Mouse (Mus musculus) testis, postnatal 10 days (tissue): ENCODE measurements around the gene Map4k1.

Experiments
- DNase-seq: peaks from one replicate; pipeline ENCODE4 v3.0.0; 2021; ENCODE audit warnings: low spot score

Map4k1 gene

DNA sequence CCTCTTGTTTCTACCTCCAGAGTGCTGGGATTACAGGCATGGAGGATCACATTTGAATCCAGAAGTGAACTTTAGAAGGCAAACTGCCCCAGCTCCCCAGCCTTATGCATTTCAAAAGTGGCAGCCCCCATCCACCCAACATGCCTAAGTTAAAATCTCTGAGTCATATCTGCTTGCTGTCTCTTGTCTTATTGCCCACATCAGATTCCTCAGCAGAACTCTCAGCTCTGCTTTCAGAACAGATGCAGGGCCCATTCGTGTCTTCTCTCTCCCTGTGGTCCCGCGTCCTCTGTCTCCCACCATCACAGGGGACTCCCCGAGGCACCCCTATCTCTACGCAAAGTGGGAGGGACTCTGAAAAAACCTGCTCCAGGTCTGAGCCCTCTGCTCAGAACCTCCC, 44.3 kb downstream of the Map4k1 start:
- no peak for DNase-seq

DNA sequence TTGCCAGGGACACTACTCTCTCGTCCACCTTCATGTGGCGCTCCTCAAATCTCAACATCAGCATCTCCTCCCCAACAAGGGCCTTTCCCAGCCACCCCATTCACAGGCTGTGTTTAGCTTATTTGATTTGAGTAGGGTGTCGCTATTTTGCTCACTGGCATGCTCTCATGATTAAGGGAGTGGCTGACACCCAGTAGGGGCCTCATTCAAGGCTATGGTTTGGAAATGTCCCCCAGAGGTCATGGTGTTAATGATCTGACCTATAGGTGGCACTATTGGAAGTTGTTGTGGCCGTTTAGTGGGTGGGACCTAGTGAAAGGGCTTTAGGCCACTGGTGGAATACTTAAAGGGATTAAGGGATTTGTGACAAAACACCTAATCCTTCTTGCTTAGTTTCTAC, 45.0 kb downstream of the Map4k1 start:
- DNase-seq, result no peak

DNA sequence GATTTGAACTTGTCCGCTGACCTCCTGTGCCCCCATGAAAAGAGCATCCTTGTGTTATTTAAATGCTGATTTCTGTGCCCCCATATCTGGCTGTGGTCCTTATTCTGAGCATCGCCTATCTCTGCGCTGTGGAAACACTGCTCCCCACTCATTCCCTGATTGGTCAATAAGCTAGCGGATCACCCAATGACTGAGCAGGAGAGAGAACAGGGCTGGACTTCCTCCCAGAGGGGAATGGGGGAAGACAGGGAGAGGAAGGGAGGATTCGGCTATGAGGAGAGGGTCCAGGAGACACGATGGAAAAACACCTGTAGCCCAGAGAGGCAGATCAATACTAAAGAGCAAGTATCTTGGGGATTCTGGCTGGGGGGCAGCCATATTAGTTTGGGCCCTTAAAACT, 46.9 kb downstream of the Map4k1 start:
- DNase-seq, result no peak

DNA sequence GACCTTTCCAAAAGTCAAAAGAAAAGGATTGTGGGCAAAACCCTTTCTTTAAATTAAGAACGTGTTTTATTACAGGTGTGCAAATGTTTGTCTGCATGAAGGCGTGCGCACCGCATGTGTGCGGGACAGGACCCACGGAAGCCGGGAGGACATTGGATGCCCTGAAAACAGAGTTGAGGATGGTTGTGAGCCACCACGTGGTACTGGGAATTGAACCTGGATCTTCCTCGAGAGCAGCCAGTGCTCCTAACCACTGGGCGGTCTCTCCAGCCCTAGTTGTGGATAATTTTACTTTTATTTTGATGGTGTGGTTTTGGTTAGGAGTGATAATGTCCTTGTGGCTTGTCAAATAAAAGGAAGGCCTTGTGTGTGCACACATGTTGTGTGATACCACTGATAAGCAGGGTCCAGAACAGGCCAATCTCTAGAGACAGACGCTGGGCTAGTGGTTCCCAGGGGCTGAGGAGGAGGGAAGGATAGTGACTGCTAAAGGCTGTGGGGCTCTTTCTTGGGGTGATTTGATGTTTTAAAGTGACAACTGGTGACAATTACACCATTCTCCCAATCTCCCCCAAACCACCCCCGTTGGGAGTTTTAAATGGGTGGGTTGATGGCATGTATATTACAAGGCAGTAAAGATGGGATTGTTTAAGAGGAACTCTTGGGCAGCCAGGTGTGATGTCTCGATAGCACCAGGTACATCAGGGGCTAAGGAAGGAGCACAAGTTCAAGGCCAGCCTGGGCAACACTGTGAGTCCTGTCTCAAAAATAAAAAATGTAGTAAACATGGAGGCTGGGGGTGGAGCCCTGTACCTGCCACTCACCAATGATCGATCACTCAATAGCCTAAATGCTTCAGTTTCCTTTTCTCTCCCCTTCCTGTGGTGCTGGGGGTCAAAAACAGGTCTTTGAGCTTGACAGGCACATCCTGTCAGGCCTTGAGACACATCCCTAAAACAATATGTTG, 48.1 kb downstream of the Map4k1 start:
- DNase-seq, result no peak

DNA sequence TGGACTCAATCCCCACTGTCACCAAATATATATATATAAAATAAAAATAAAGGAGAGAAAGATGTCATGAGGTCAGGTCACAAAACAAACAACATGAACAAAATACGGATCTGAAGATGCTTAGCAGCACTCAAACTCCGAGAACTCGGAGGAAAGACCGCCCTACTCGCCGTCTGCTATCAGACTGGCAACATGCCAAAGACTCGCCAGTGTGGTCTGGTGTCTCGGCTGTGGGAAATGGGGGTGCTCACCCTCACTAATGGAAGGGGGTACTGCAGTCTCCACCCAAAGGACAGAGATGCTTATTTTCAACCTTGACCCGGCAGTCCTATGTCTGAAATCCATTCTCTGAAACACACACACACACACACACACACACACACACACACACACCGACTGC, 49.8 kb downstream of the Map4k1 start:
- DNase-seq, result no peak

DNA sequence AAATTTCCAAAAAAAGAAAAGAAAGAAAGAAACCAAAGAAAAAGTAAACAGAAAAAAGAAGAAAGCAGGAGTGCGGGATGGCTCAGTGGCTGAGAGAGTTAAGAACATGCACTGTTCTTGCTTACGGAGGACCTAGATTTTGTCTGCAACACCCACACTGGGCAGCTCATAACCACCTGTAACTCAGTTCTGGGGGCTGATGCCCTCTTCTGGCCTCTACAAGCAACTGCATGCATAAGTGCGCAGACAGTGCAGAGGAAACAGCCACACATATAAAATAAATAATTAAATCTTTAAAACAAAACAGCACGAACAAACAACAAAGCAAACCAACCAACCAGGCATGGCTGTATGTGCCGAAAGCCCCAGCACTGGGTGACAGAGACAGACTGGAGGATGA, 50.8 kb downstream of the Map4k1 start:
- DNase-seq, result no peak

DNA sequence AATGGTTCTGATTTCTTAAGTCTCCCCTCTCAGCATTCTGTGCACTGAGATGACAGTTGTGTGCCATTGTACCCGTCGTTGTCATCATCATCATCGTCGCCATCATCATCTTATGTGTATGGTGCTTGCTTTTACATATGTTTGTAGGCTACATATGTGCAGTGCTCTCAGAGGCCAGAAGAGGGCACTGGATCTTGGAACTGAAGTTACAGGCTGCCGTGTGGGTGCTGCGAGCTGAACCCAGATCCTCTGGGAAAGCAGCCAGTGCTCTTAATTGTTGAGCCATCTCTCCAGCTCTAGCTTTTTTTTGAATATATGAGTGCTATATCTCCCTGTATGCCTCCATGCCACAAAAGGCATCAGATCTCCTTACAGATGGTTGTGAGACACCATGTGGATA, 55.4 kb downstream of the Map4k1 start:
- no peak for DNase-seq

DNA sequence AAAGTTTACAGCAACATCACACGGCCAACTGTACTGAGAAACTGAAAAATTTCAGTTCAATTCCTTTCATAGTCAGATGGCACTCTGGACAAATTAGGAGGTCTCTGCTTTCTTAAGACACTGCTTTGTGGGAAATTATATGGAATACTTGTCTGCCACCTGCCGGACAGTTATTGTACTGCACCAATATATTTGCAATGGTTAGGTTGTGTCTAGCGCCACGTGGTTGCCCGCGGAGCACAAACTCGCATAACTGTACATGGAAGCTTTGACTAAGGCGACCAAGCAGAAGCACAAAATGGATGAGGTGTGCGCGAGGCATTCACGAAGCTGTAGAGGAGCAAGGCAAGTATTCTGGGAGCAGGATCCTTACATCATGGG, 57.7 kb downstream of the Map4k1 start:
- DNase-seq, result peak; percentile 91

DNA sequence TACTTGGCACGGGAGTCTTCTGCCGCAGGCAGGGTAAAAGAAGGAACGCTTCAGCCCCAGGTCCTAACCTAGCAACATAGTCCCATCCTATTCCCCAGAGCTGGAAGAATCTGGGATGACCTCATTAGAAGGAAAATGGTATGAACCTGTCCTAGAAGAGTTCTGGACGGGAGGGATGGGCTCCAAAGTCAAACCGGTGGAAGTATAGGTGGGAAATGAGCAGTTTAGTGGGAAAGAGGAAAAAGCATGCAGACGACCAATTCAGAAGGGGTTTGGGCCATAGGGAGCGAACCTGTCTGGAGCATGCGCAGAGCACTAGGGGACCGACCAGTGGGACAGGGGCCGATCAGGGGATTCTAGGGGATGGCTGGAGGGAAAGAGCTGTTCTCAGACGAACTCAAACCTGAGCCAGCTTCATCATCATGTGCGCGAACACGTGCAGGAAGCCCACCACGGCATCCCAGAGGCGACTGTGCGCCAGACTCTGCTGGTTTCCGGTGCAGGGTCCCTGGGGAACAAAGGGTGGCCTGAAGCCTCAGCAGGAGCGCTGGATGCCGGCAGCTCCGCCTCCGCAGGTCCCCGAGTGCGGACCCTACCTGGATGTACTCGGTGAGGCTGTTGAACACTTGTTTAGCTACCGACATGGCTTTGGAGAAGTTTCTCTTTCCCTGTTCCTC, 58.3 kb downstream of the Map4k1 start:
- no peak for DNase-seq

DNA sequence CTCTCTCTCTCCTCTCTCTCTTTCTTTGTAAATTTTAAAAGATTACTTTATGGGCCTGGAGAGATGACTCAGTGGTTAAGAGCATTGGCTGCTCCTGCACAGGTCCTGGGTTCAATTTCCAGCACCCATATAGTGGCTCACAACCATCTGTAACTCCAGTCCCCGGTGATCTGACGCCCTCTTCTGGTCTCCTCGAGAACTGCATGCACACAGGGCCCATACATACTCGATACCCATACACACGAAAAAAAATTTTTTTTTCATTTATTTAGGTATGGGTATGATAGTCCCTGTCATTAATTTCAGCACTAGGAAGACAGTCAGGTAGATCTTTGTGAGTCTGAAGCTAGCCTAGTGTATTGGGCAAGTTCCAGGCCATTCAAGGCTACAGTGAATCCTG, 59.3 kb downstream of the Map4k1 start:
- no peak for DNase-seq

DNA sequence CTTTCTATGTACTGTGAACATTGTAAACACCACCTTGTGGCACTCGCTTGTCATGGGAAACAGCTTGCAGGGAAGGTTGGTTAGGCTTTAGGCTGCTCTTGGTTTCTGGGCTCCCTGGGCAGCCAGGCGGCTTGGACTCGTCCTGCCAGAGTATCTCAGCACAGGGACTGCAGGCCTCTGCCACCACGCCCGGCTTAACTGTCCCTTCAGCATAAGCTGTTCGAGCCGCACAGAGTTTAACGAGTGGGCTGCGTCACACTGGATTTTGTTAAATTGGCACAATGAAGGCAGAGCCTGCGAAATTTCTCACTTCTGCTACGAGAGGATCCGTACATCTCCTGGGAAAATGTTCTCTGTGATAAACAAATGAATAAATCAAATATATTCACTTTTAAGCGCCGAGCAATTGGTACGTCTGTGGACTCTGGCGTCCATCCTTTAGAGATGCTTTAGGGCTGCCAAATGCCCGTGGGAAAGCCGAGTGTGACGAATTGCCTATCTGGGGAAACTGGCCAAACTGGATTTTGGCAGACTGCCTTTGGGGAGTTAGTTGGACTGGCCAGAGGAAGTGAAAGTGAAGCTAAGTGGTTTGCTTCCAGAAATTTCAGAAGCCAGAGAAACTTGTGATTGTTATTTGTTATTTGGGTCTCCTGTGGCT, 61.3 kb downstream of the Map4k1 start:
- no peak for DNase-seq

DNA sequence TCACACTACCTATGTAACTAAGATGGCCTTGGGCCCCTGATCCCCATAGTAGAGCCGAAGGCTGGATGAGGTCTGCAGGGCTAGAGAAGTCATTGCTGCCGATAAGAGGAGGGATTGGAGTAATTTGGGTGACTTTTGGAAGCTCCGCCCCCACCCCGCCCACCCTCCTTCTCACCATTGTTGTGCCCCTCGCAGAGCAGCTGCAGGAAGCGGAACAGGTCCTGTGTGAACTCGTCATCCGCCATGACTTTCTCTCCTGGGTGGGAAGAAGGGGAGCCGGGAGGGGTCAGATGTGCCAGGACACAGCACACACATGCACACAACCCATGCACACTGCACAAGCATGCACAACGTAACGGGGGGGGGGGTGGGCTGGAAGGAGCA, 61.8 kb downstream of the Map4k1 start:
- no peak for DNase-seq

DNA sequence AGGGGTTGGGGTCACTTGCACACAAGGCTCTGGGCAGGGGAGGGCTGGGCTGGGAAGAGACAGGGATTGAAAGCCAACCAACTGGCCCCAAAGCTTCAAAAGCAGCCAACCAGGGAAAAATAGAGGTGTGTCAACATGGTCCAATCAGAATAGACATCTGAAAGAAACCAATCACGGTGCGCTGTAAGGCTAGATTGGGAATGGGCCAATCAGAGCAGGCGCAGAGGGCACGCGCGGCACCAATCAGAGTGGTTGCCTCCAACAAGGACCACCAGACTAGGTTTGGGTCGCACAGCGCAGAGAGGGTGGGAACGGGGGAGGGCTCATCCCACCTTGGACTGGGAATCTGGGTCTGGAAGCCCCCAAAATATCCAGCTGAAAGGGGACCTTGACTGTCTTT, 62.5 kb downstream of the Map4k1 start:
- DNase-seq, result no peak

DNA sequence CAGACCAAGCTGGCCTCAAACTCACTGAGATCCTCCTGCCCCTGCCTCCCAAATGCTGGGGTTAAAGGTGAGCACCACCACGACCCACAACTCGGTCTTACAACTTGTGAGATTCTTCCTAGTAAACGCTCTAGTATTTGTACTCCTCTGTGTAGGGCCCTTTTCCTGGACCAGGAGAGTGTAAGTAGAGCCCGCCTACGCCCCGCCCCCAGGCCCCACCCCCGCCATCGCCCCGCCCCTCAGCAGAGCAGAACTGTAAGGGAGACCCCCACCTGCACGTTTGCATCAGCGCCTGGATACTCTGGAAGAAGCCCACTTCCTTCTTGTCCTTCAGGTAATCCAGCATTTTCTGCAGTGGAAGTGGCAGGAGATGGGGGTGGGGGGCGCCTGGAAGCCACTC, 64.7 kb downstream of the Map4k1 start:
- no peak for DNase-seq

DNA sequence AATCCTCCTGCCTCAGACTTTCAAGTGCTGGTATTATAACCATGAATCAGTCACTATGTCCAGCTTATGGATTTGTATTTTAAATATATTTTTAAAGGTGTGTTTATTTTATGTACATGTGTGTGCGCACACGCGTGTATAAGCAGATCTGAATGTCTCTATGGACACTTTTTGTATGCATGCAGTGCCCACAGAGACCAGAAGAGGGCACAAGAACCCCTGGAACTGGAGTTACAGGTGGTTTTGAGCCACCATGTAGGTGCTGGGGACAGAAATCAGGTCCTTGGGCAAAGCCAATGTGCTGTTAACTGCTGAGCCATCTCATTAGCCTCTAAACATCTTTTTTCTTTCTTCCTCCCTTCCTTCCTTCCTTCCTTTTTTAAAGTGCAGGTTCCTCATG, 66.2 kb downstream of the Map4k1 start:
- no peak for DNase-seq

DNA sequence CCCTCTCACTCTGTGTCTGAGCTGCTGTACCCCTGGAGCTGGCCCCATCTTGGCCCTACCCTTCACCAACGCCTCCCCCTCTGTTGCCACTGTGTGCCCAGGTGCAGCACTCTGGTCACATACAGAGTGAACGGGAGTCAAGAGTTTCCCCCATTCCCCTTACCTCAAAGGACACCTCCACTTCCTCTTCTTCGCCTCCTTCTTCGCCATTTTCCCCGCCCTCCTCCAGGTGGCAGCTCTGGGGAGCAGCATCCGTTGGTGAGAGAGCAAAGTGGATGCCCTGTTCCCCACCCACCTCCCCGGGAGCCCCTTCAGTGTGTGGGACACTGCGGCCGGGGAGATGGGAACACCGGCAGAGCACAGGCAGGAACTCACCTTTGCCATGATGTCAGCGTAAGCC, 66.8 kb downstream of the Map4k1 start:
- no peak for DNase-seq

DNA sequence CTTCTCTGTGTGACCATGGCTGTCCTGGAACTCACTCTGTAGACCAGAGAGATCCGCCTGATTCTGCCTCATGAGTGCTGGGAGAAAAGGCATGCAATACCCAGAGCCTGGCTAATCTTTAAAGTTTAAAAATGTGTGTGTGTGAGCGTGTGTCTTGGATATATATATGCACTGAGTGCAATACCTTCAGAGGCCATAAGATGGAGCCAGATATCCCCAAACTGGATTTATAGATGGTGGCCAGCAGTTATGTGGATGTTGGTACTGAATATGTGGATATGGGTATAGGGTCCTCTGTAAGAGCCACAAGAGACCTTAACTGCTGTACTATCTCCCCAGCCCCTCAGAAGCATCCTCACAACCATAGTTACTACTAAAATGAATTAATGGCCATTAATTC, 68.9 kb downstream of the Map4k1 start:
- DNase-seq, result no peak

DNA sequence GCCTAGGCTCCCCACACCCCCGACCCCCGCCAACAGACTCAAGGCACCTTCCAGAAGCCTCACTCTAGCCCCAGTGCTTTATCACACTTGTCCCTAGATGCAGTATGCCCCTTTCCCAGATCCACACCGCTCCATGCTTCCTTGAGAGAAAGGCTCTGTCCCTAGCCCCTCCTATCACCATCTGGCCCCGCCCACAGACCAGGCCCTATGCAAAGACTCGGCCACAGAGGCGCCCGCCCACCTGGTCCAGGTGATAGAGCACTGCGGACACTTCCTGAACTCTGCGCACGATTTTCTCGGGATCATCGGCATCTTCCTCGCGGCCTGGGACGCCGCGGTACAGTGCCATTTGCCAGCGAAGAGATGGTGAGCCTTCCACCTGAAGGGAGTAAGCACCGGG, 71.0 kb downstream of the Map4k1 start:
- peak; percentile 59 for DNase-seq
